Mouse (Mus musculus): ENCODE data around the gene Pgrmc2. TPM values are rescaled to one million over a fixed set of nuclear protein-coding genes. Genes with fewer than 3 reads are reported as not detected.

The Pgrmc2 gene
- total RNA-seq, 1 experiment: 61.5 TPM

GRCm38 (mm10) chr3:41100157-41100556, 17.3 kb upstream of the Pgrmc2 start:
- Histone ChIP-seq H3K27ac (ENCODE audit: insufficient read depth, low read depth, low read length, poor library complexity, severe bottlenecking) (no peak overlapping the region), H3K4me1 (ENCODE audit: control insufficient read depth in 2 of 2, insufficient read depth in 2 of 2, low read length in 2 of 2, poor library complexity in 1 of 2) (peaks cover 0 to 11% of the 10 kb centered on the region in 2 experiments), H3K36me3 (ENCODE audit: control insufficient read depth, insufficient read depth, low read length, poor library complexity, severe bottlenecking) (no peaks in the 10 kb centered on the region), H3K9ac (ENCODE audit: insufficient read depth, low read depth, low read length, poor library complexity, severe bottlenecking) (no peak overlapping the region), H3K9me3 (ENCODE audit: control insufficient read depth, insufficient read depth, low read depth, low read length) (no peaks in the 10 kb centered on the region), H3K4me3 (ENCODE audit: insufficient read depth in 1 of 2, low read depth in 1 of 2, low read length in 2 of 2, poor library complexity in 1 of 2, severe bottlenecking in 1 of 2) (no peak overlapping the region)
- no peak for TF ChIP-seq CHD2 (IDR thresholded peaks at IDR 0.05; ENCODE audit: low read depth, low read length)
- TF ChIP-seq ZNF384 (IDR thresholded peaks at IDR 0.05; ENCODE audit: low read depth, low read length): no peak
- no peak for TF ChIP-seq ZC3H11A (IDR thresholded peaks at IDR 0.05; ENCODE audit: borderline replicate concordance, low read depth, low read length)
- no peak for TF ChIP-seq HCFC1 (IDR thresholded peaks at IDR 0.05; ENCODE audit: borderline replicate concordance, insufficient read depth, low read length)
- TF ChIP-seq MAFK (IDR thresholded peaks at IDR 0.05; ENCODE audit: insufficient read depth, low read depth, low read length): no peak
- in situ Hi-C loops (cut with MboI; ENCODE audit: low sequenced_read_pairs in 2 of 2, unreplicated experiment in 2 of 2): no loop called here
- no peak for DNase-seq (ENCODE audit: low read depth, low spot score)

GRCm38 (mm10) chr3:41099672-41100071, 16.8 kb upstream of the Pgrmc2 start:
- H3K9me3 ChIP-seq (ENCODE audit: control insufficient read depth, insufficient read depth, low read depth, low read length): no peaks in the 10 kb centered on the region
- peaks cover 0 to 11% of the 10 kb centered on the region in 2 experiments for H3K4me1 ChIP-seq (ENCODE audit: control insufficient read depth in 2 of 2, insufficient read depth in 2 of 2, low read length in 2 of 2, poor library complexity in 1 of 2)
- H3K4me3 ChIP-seq (ENCODE audit: insufficient read depth in 1 of 2, low read depth in 1 of 2, low read length in 2 of 2, poor library complexity in 1 of 2, severe bottlenecking in 1 of 2): no peak overlapping the region
- TF ChIP-seq ZNF384 (IDR thresholded peaks at IDR 0.05; ENCODE audit: low read depth, low read length): no peak
- no peak for TF ChIP-seq HCFC1 (IDR thresholded peaks at IDR 0.05; ENCODE audit: borderline replicate concordance, insufficient read depth, low read length)
- TF ChIP-seq ZC3H11A (IDR thresholded peaks at IDR 0.05; ENCODE audit: borderline replicate concordance, low read depth, low read length): no peak
- no peak for TF ChIP-seq CHD2 (IDR thresholded peaks at IDR 0.05; ENCODE audit: low read depth, low read length)
- TF ChIP-seq MAFK (IDR thresholded peaks at IDR 0.05; ENCODE audit: insufficient read depth, low read depth, low read length): no peak
- in situ Hi-C loops (cut with MboI; ENCODE audit: low sequenced_read_pairs in 2 of 2, unreplicated experiment in 2 of 2): no loop called here
- peak; percentile 53 for DNase-seq (ENCODE audit: low read depth, low spot score)
- no peak overlapping the region for H3K9ac ChIP-seq (ENCODE audit: insufficient read depth, low read depth, low read length, poor library complexity, severe bottlenecking)
- H3K27ac ChIP-seq (ENCODE audit: insufficient read depth, low read depth, low read length, poor library complexity, severe bottlenecking): peak overlapping the region; percentile 63; the same call in 1 of the 2 replicates
- H3K36me3 ChIP-seq (ENCODE audit: control insufficient read depth, insufficient read depth, low read length, poor library complexity, severe bottlenecking): no peaks in the 10 kb centered on the region

- H3K9me3 ChIP-seq (ENCODE audit: control insufficient read depth, insufficient read depth, low read depth, low read length): no peaks in the 10 kb centered on the region
- DNase-seq (ENCODE audit: low read depth, low spot score): no peak
- TF ChIP-seq CHD2 (IDR thresholded peaks at IDR 0.05; ENCODE audit: low read depth, low read length) (no peak), HCFC1 (IDR thresholded peaks at IDR 0.05; ENCODE audit: borderline replicate concordance, insufficient read depth, low read length) (no peak), ZC3H11A (IDR thresholded peaks at IDR 0.05; ENCODE audit: borderline replicate concordance, low read depth, low read length) (no peak), MAFK (IDR thresholded peaks at IDR 0.05; ENCODE audit: insufficient read depth, low read depth, low read length) (no peak), ZNF384 (IDR thresholded peaks at IDR 0.05; ENCODE audit: low read depth, low read length) (no peak)
- no peak overlapping the region for H3K4me3 ChIP-seq (ENCODE audit: insufficient read depth in 1 of 2, low read depth in 1 of 2, low read length in 2 of 2, poor library complexity in 1 of 2, severe bottlenecking in 1 of 2)
- no peak overlapping the region for H3K27ac ChIP-seq (ENCODE audit: insufficient read depth, low read depth, low read length, poor library complexity, severe bottlenecking)
- H3K36me3 ChIP-seq (ENCODE audit: control insufficient read depth, insufficient read depth, low read length, poor library complexity, severe bottlenecking): no peaks in the 10 kb centered on the region
- in situ Hi-C loops (cut with MboI; ENCODE audit: low sequenced_read_pairs in 2 of 2, unreplicated experiment in 2 of 2): no loop called here
- H3K9ac ChIP-seq (ENCODE audit: insufficient read depth, low read depth, low read length, poor library complexity, severe bottlenecking): no peak overlapping the region
- H3K4me1 ChIP-seq (ENCODE audit: control insufficient read depth in 2 of 2, insufficient read depth in 2 of 2, low read length in 2 of 2, poor library complexity in 1 of 2): no peaks in the 10 kb centered on the region
Observed at GRCm38 (mm10) chr3:41093210-41093609, 10.4 kb upstream of the Pgrmc2 start.

GRCm38 (mm10) chr3:41092311-41092710, 9.5 kb upstream of the Pgrmc2 start:
- Histone ChIP-seq H3K4me3 (ENCODE audit: insufficient read depth in 1 of 2, low read depth in 1 of 2, low read length in 2 of 2, poor library complexity in 1 of 2, severe bottlenecking in 1 of 2) (no peak overlapping the region), H3K4me1 (ENCODE audit: control insufficient read depth in 2 of 2, insufficient read depth in 2 of 2, low read length in 2 of 2, poor library complexity in 1 of 2) (no peaks in the 10 kb centered on the region), H3K9ac (ENCODE audit: insufficient read depth, low read depth, low read length, poor library complexity, severe bottlenecking) (no peak overlapping the region), H3K27ac (ENCODE audit: insufficient read depth, low read depth, low read length, poor library complexity, severe bottlenecking) (no peak overlapping the region), H3K9me3 (ENCODE audit: control insufficient read depth, insufficient read depth, low read depth, low read length) (no peaks in the 10 kb centered on the region), H3K36me3 (ENCODE audit: control insufficient read depth, insufficient read depth, low read length, poor library complexity, severe bottlenecking) (no peaks in the 10 kb centered on the region)
- DNase-seq (ENCODE audit: low read depth, low spot score): no peak
- in situ Hi-C loops (cut with MboI; ENCODE audit: low sequenced_read_pairs in 2 of 2, unreplicated experiment in 2 of 2): no loop called here
- no peak for TF ChIP-seq HCFC1 (IDR thresholded peaks at IDR 0.05; ENCODE audit: borderline replicate concordance, insufficient read depth, low read length)
- TF ChIP-seq MAFK (IDR thresholded peaks at IDR 0.05; ENCODE audit: insufficient read depth, low read depth, low read length): no peak
- no peak for TF ChIP-seq ZC3H11A (IDR thresholded peaks at IDR 0.05; ENCODE audit: borderline replicate concordance, low read depth, low read length)
- TF ChIP-seq ZNF384 (IDR thresholded peaks at IDR 0.05; ENCODE audit: low read depth, low read length): no peak
- no peak for TF ChIP-seq CHD2 (IDR thresholded peaks at IDR 0.05; ENCODE audit: low read depth, low read length)

GRCm38 (mm10) chr3:41090839-41091238, 8.0 kb upstream of the Pgrmc2 start:
- in situ Hi-C loops (cut with MboI; ENCODE audit: low sequenced_read_pairs in 2 of 2, unreplicated experiment in 2 of 2): no loop called here
- no peak overlapping the region for H3K9ac ChIP-seq (ENCODE audit: insufficient read depth, low read depth, low read length, poor library complexity, severe bottlenecking)
- no peaks in the 10 kb centered on the region for H3K9me3 ChIP-seq (ENCODE audit: control insufficient read depth, insufficient read depth, low read depth, low read length)

More at GRCm38 (mm10) chr3:41090839-41091238, 8.0 kb upstream of the Pgrmc2 start:
- TF ChIP-seq HCFC1 (IDR thresholded peaks at IDR 0.05; ENCODE audit: borderline replicate concordance, insufficient read depth, low read length): no peak
- no peak for TF ChIP-seq MAFK (IDR thresholded peaks at IDR 0.05; ENCODE audit: insufficient read depth, low read depth, low read length)
- TF ChIP-seq ZC3H11A (IDR thresholded peaks at IDR 0.05; ENCODE audit: borderline replicate concordance, low read depth, low read length): no peak
- no peak for TF ChIP-seq ZNF384 (IDR thresholded peaks at IDR 0.05; ENCODE audit: low read depth, low read length)
- TF ChIP-seq CHD2 (IDR thresholded peaks at IDR 0.05; ENCODE audit: low read depth, low read length): no peak
- DNase-seq (ENCODE audit: low read depth, low spot score): no peak
- no peaks in the 10 kb centered on the region for H3K36me3 ChIP-seq (ENCODE audit: control insufficient read depth, insufficient read depth, low read length, poor library complexity, severe bottlenecking)
- H3K4me1 ChIP-seq (ENCODE audit: control insufficient read depth in 2 of 2, insufficient read depth in 2 of 2, low read length in 2 of 2, poor library complexity in 1 of 2): peaks cover 0 to 1% of the 10 kb centered on the region in 2 experiments; a peak in 1 of 4 replicates
- no peak overlapping the region for H3K4me3 ChIP-seq (ENCODE audit: insufficient read depth in 1 of 2, low read depth in 1 of 2, low read length in 2 of 2, poor library complexity in 1 of 2, severe bottlenecking in 1 of 2)
- H3K27ac ChIP-seq (ENCODE audit: insufficient read depth, low read depth, low read length, poor library complexity, severe bottlenecking): no peak overlapping the region
